In the genomic region with DNA sequence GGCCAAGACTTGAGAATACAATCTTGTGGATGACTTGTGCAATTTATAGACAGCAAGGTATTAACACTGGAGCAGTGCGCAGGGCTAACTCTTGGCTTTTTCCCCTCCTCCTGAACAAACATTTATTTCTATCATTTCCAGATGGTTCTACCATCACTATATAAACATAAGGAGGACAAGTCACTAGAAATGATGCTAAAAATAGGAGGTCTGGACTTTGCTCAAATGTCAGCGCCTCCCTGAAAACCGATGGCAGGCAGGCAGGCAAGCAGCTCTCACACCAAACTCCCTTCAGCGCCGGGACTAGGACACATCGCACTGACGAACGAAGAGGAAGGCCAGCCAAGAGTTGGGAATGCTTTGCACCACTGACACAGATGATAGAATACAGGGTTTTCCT, we compare ENCODE assay signal across 10 mouse cellular contexts. TPM values are rescaled to one million over a fixed set of nuclear protein-coding genes. Genes with fewer than 3 reads are reported as not detected.
DNase-seq lines count a peak whose midpoint lies in the region; ATAC-seq and TF ChIP-seq lines count a peak whose summit lies in the region.
"Had no signal": no experiment of that assay in that cellular context is flagged by ENCODE, and none has a peak within 500 bp of the region (broad histone marks: within the 10 kb centered on the region; RNA-seq: fewer than 3 reads in every experiment).

No protein-coding gene starts in this region.

- H3K27ac ChIP-seq in lung, embryonic 14.5 days (ENCODE audit: low read depth) = peak overlapping the region; percentile 33; the same call in 1 of the 2 replicates
- peak overlapping the region; percentile 71 for H3K27ac ChIP-seq in embryonic facial prominence, embryonic 14.5 days (replicated peaks; ENCODE audit: low read depth, low read length)
- peak overlapping the region; percentile 87 for H3K27ac ChIP-seq in heart, embryonic 15.5 days
- H3K27ac ChIP-seq in stomach, embryonic 15.5 days = peak overlapping the region; percentile 76
- H3K27ac ChIP-seq in hindbrain, embryonic 16.5 days (ENCODE audit: low read depth, low read length) = no peak overlapping the region

- no peak for TF ChIP-seq POLR2A in lung, adult 2 months (IDR thresholded peaks at IDR 0.05; ENCODE audit: borderline replicate concordance, extremely low read depth, low read depth, low read length)

- H3K27me3 ChIP-seq in lung, embryonic 14.5 days (ENCODE audit: insufficient read depth, low read length) = no peaks in the 10 kb centered on the region
- no peaks in the 10 kb centered on the region for H3K27me3 ChIP-seq in embryonic facial prominence, embryonic 14.5 days (replicated peaks; ENCODE audit: control insufficient read depth, insufficient read depth, low read length)
- no peaks in the 10 kb centered on the region for H3K27me3 ChIP-seq in heart, embryonic 15.5 days
- no peaks in the 10 kb centered on the region for H3K27me3 ChIP-seq in stomach, embryonic 15.5 days (replicated peaks)
- no peaks in the 10 kb centered on the region for H3K27me3 ChIP-seq in hindbrain, embryonic 16.5 days (replicated peaks; ENCODE audit: control insufficient read depth, insufficient read depth, low read length)

- no peak overlapping the region for H3K4me3 ChIP-seq in lung, embryonic 14.5 days (ENCODE audit: low read depth, low read length)
- no peak overlapping the region for H3K4me3 ChIP-seq in lung, adult 2 months (replicated peaks; ENCODE audit: extremely low read depth, low read depth, low read length)
- no peak overlapping the region for H3K4me3 ChIP-seq in embryonic facial prominence, embryonic 14.5 days (ENCODE audit: low read depth, low read length)
- H3K4me3 ChIP-seq in heart, embryonic 15.5 days = peak overlapping the region; percentile 7; the same call in 1 of the 2 replicates
- no peak overlapping the region for H3K4me3 ChIP-seq in stomach, embryonic 15.5 days (replicated peaks)
- no peak overlapping the region for H3K4me3 ChIP-seq in hindbrain, embryonic 16.5 days (ENCODE audit: low read length)

- no peak for TF ChIP-seq CTCF in lung, embryonic 14.5 days (IDR thresholded peaks at IDR 0.05; ENCODE audit: low read depth)
- no peak for TF ChIP-seq CTCF in lung, adult 2 months (IDR thresholded peaks at IDR 0.05; ENCODE audit: insufficient read depth, low read length)

- H3K4me1 ChIP-seq in lung, embryonic 14.5 days (ENCODE audit: insufficient read depth) = peaks cover 2% of the 10 kb centered on the region; the same call in 1 of the 2 replicates
- peaks cover 7% of the 10 kb centered on the region for H3K4me1 ChIP-seq in lung, adult 2 months (ENCODE audit: control insufficient read depth, insufficient read depth, low read length)
- H3K4me1 ChIP-seq in embryonic facial prominence, embryonic 14.5 days (ENCODE audit: control insufficient read depth, insufficient read depth, low read length) = peaks cover 39% of the 10 kb centered on the region
- peaks cover 36% of the 10 kb centered on the region for H3K4me1 ChIP-seq in heart, embryonic 15.5 days (replicated peaks)
- H3K4me1 ChIP-seq in stomach, embryonic 15.5 days = peaks cover 18% of the 10 kb centered on the region; the same call in 1 of the 2 replicates
- H3K4me1 ChIP-seq in hindbrain, embryonic 16.5 days (ENCODE audit: control insufficient read depth, insufficient read depth, low read depth, low read length) = no peaks in the 10 kb centered on the region

- H3K36me3 ChIP-seq in lung, embryonic 14.5 days (ENCODE audit: insufficient read depth) = no peaks in the 10 kb centered on the region
- H3K36me3 ChIP-seq in embryonic facial prominence, embryonic 14.5 days (ENCODE audit: control insufficient read depth, insufficient read depth, low read length) = peaks cover 6% of the 10 kb centered on the region; the same call in 1 of the 2 replicates
- H3K36me3 ChIP-seq in heart, embryonic 15.5 days = no peaks in the 10 kb centered on the region
- H3K36me3 ChIP-seq in stomach, embryonic 15.5 days = 0 out of 2 replicates have a peak, but pooled peaks cover 8% of the 10 kb centered on the region
- 0 out of 2 replicates have a peak, but pooled peaks cover 2% of the 10 kb centered on the region for H3K36me3 ChIP-seq in hindbrain, embryonic 16.5 days (ENCODE audit: control insufficient read depth, insufficient read depth, low read length)

- H3K9ac ChIP-seq in lung, embryonic 14.5 days = no peak overlapping the region
- H3K9ac ChIP-seq in embryonic facial prominence, embryonic 14.5 days (ENCODE audit: low read depth, low read length) = no peak overlapping the region
- H3K9ac ChIP-seq in heart, embryonic 15.5 days = no peak overlapping the region
- H3K9ac ChIP-seq in stomach, embryonic 15.5 days = no peak overlapping the region
- H3K9ac ChIP-seq in hindbrain, embryonic 16.5 days (ENCODE audit: low read depth, low read length) = no peak overlapping the region

- DNase-seq in lung, embryonic 14.5 days = peak; percentile 78
- DNase-seq in lung, adult 2 months = no peak
- DNase-seq in embryonic facial prominence, embryonic 14.5 days (ENCODE audit: low spot score) = peak; percentile 65
- DNase-seq in adrenal gland, postnatal 25 days = no peak
- DNase-seq: kidney, adult 11 months; right cerebral cortex, postnatal 25 days; thymus, postnatal 25 days had no signal

- peak; percentile 21; the same call in 1 of the 2 replicates for ATAC-seq in lung, embryonic 14.5 days (ENCODE audit: insufficient read depth)
- peak; percentile 51 for ATAC-seq in embryonic facial prominence, embryonic 14.5 days (ENCODE audit: low read depth)
- peak; percentile 85; the same call in 1 of the 2 replicates for ATAC-seq in heart, embryonic 15.5 days (replicated peaks; ENCODE audit: insufficient number of reproducible peaks, insufficient read depth, low FRiP score, low read depth)
- ATAC-seq in stomach, embryonic 15.5 days (ENCODE audit: insufficient read depth, low FRiP score, low read depth) = peak; percentile 47; the same call in 1 of the 2 replicates
- no peak for ATAC-seq in hindbrain, embryonic 16.5 days

- no peaks in the 10 kb centered on the region for H3K9me3 ChIP-seq in lung, embryonic 14.5 days (ENCODE audit: low read depth, low read length)
- no peaks in the 10 kb centered on the region for H3K9me3 ChIP-seq in embryonic facial prominence, embryonic 14.5 days (ENCODE audit: control insufficient read depth, low read length)
- H3K9me3 ChIP-seq in heart, embryonic 15.5 days (replicated peaks) = no peaks in the 10 kb centered on the region
- no peaks in the 10 kb centered on the region for H3K9me3 ChIP-seq in stomach, embryonic 15.5 days
- no peaks in the 10 kb centered on the region for H3K9me3 ChIP-seq in hindbrain, embryonic 16.5 days (ENCODE audit: control insufficient read depth, low read length)

- no peak overlapping the region for H3K4me2 ChIP-seq in lung, embryonic 14.5 days
- H3K4me2 ChIP-seq in embryonic facial prominence, embryonic 14.5 days (ENCODE audit: low read depth, low read length) = peak overlapping the region; percentile 19
- peak overlapping the region; percentile 49 for H3K4me2 ChIP-seq in heart, embryonic 15.5 days
- no peak overlapping the region for H3K4me2 ChIP-seq in stomach, embryonic 15.5 days
- no peak overlapping the region for H3K4me2 ChIP-seq in hindbrain, embryonic 16.5 days (ENCODE audit: low read length)

- 48% methylated on average over 8 of the region's 8 CpGs for WGBS in lung, embryonic 14.5 days
- WGBS in lung, adult 2 months = 58% methylated on average over 8 of the region's 8 CpGs
- 25% methylated on average over 8 of the region's 8 CpGs for WGBS in embryonic facial prominence, embryonic 14.5 days
- WGBS in heart, embryonic 15.5 days = 27% methylated on average over 8 of the region's 8 CpGs
- WGBS in stomach, embryonic 15.5 days = 39% methylated on average over 8 of the region's 8 CpGs
- 88% methylated on average over 8 of the region's 8 CpGs for WGBS in hindbrain, embryonic 16.5 days

RNA-seq across cellular contexts. Expression of a gene that starts 54.1 kb away (rescaled TPM):
- polyA plus RNA-seq in lung, embryonic 14.5 days (2014; fragmentation: Nextera tagmentation; extraction: Ambion mirVana) = 34.5 and 35.6 TPM in 2 replicates
- 16.3 and 22.2 TPM in 2 replicates for polyA plus RNA-seq in lung, adult 2 months (2012; rRNA removed)
- 32.4 and 36.6 TPM in 2 replicates for polyA plus RNA-seq in embryonic facial prominence, embryonic 14.5 days (2014; fragmentation: Nextera tagmentation; extraction: Ambion mirVana)
- polyA plus RNA-seq in heart, embryonic 15.5 days (2015; fragmentation: Nextera tagmentation; extraction: Ambion mirVana) = 26.0 and 31.6 TPM in 2 replicates
- 39.7 and 43.8 TPM in 2 replicates for polyA plus RNA-seq in stomach, embryonic 15.5 days (2015; fragmentation: Nextera tagmentation; extraction: Ambion mirVana)
- 43.1 and 55.1 TPM in 2 replicates for total RNA-seq in adrenal gland, postnatal 25 days (2021)
- polyA plus RNA-seq in hindbrain, embryonic 16.5 days (2015; fragmentation: Nextera tagmentation; extraction: Ambion mirVana) = 69.3 and 69.6 TPM in 2 replicates

RNA-seq across cellular contexts. Expression of a gene that starts 54.1 kb away (rescaled TPM):
- 38.3 and 39.8 TPM in 2 replicates for polyA plus RNA-seq in lung, embryonic 14.5 days (2014; fragmentation: Nextera tagmentation; extraction: Ambion mirVana)
- 26.3 and 115 TPM in 2 replicates for polyA plus RNA-seq in lung, adult 2 months (2012; rRNA removed)
- 34.2 and 36.8 TPM in 2 replicates for polyA plus RNA-seq in embryonic facial prominence, embryonic 14.5 days (2014; fragmentation: Nextera tagmentation; extraction: Ambion mirVana)
- 19.9 and 24.0 TPM in 2 replicates for polyA plus RNA-seq in heart, embryonic 15.5 days (2015; fragmentation: Nextera tagmentation; extraction: Ambion mirVana)
- polyA plus RNA-seq in stomach, embryonic 15.5 days (2015; fragmentation: Nextera tagmentation; extraction: Ambion mirVana) = 82.0 and 100 TPM in 2 replicates
- 6.8 and 9.2 TPM in 2 replicates for total RNA-seq in adrenal gland, postnatal 25 days (2021)
- polyA plus RNA-seq in hindbrain, embryonic 16.5 days (2015; fragmentation: Nextera tagmentation; extraction: Ambion mirVana) = 24.8 and 30.7 TPM in 2 replicates

Comparison
In these comparisons a context has a peak if more than half of its experiments do, and no peak if none do; other contexts are left out.
1. DNase-seq: peak in lung, embryonic 14.5 days (single experiment) and embryonic facial prominence, embryonic 14.5 days (single experiment); none in lung, adult 2 months (single experiment) and adrenal gland, postnatal 25 days (single experiment).
2. H3K4me2 ChIP-seq: peak in embryonic facial prominence, embryonic 14.5 days (single experiment) and heart, embryonic 15.5 days (single experiment); none in lung, embryonic 14.5 days (single experiment), stomach, embryonic 15.5 days (single experiment) and hindbrain, embryonic 16.5 days (single experiment).